Mouse (Mus musculus) forebrain, embryonic 10.5 days (tissue): ENCODE data around the gene Sass6. TPM values are rescaled to one million over a fixed set of nuclear protein-coding genes. Genes with fewer than 3 reads are reported as not detected.
"Not testable (repeated sequence)": the region's sequence is repeated elsewhere in the genome, so short reads cannot be mapped to it uniquely, and the experiment has no call there.

Experiments used
- DNase-seq: peaks from one replicate; pipeline ENCODE4 v3.0.0-alpha.2; 2017; ENCODE audit warnings: low spot score; ENCODE audit errors: extremely low spot score
- H3K27ac ChIP-seq: fragments of 300-500 bp; sonication (generic); 2 replicates; pipeline ENCODE4 v1.5.1; 2016; ENCODE audit warnings: mild to moderate bottlenecking
- H3K27me3 ChIP-seq: fragments of 300-500 bp; sonication (generic); 2 replicates; pipeline ENCODE4 v1.6.1; 2016; ENCODE audit warnings: mild to moderate bottlenecking; ENCODE audit not compliant: poor library complexity, severe bottlenecking
- H3K36me3 ChIP-seq: fragments of 300-500 bp; sonication (generic); replicated peaks from 2 replicates; pipeline ENCODE4 v1.6.1; 2016; ENCODE audit warnings: mild to moderate bottlenecking, moderate library complexity
- H3K4me1 ChIP-seq: fragments of 300-500 bp; sonication (generic); 2 replicates; pipeline ENCODE4 v1.6.1; 2016
- H3K4me3 ChIP-seq: fragments of 300-500 bp; sonication (generic); 2 replicates; pipeline ENCODE4 v1.5.1; 2016; ENCODE audit warnings: mild to moderate bottlenecking, moderate library complexity
- H3K9me3 ChIP-seq: fragments of 300-500 bp; sonication (generic); 2 replicates; pipeline ENCODE4 v1.6.1; 2016; ENCODE audit warnings: mild to moderate bottlenecking, moderate library complexity
- WGBS: fragments of 180-500 bp; shearing (Covaris S2); methylation state at CpG from one replicate; pipeline ENCODE4 v1.1.7; 2016; 5-methylcytosine and 5-hydroxymethylcytosine counted together
- polyA plus RNA-seq: library from polyadenylated mRNA; unstranded; fragments of >200 nt; fragmentation: Nextera tagmentation; extraction: Ambion mirVana; gene quantifications from 2 replicates; pipeline ENCODE4 v1.2.1, GENCODE M21; 2016

Gene Sass6
- polyA plus RNA-seq, 1 experiment from 2014 or later: 42.7 TPM

GRCm38 (mm10) chr3:116637693-116638476, 43.1 kb downstream of the Sass6 start:
- H3K9me3 ChIP-seq: no peaks in the 10 kb centered on the region
- H3K4me1 ChIP-seq: no peaks in the 10 kb centered on the region
- H3K27me3 ChIP-seq: no peaks in the 10 kb centered on the region
- DNase-seq: no peak
- H3K27ac ChIP-seq: no peak overlapping the region
- no peak overlapping the region for H3K4me3 ChIP-seq
- 91% methylated on average over 9 of the region's 9 CpGs for WGBS
- H3K36me3 ChIP-seq: peaks cover 100% of the 10 kb centered on the region

- Histone ChIP-seq H3K4me1 (no peaks in the 10 kb centered on the region), H3K36me3 (peaks cover 100% of the 10 kb centered on the region), H3K4me3 (no peak overlapping the region), H3K27ac (no peak overlapping the region), H3K9me3 (no peaks in the 10 kb centered on the region), H3K27me3 (no peaks in the 10 kb centered on the region)
- WGBS: 92% methylated on average over 7 of the region's 7 CpGs
- no peak for DNase-seq
Observed at GRCm38 (mm10) chr3:116638572-116638971, 43.8 kb downstream of the Sass6 start.

- Histone ChIP-seq H3K4me3 (no peak overlapping the region), H3K36me3 (peaks cover 100% of the 10 kb centered on the region), H3K9me3 (no peaks in the 10 kb centered on the region), H3K27ac (no peak overlapping the region), H3K27me3 (no peaks in the 10 kb centered on the region), H3K4me1 (no peaks in the 10 kb centered on the region)
- WGBS: 74% methylated on average over 1 of the region's 1 CpGs
- no peak for DNase-seq
Observed at GRCm38 (mm10) chr3:116640024-116640423, 45.2 kb downstream of the Sass6 start.

GRCm38 (mm10) chr3:116641811-116642371, 47.1 kb downstream of the Sass6 start:
- H3K36me3 ChIP-seq: peaks cover 100% of the 10 kb centered on the region
- 94% methylated on average over 6 of the region's 6 CpGs for WGBS
- H3K27ac ChIP-seq: no peak overlapping the region
- H3K4me3 ChIP-seq: no peak overlapping the region
- H3K9me3 ChIP-seq: no peaks in the 10 kb centered on the region
- no peak for DNase-seq
- no peaks in the 10 kb centered on the region for H3K27me3 ChIP-seq
- no peaks in the 10 kb centered on the region for H3K4me1 ChIP-seq

- DNase-seq: no peak
- WGBS: 93% methylated on average over 2 of the region's 2 CpGs
- Histone ChIP-seq H3K4me1 (no peaks in the 10 kb centered on the region), H3K9me3 (no peaks in the 10 kb centered on the region), H3K27ac (no peak overlapping the region), H3K27me3 (no peaks in the 10 kb centered on the region), H3K4me3 (no peak overlapping the region), H3K36me3 (peaks cover 99% of the 10 kb centered on the region)
Observed at GRCm38 (mm10) chr3:116642373-116642772, 47.6 kb downstream of the Sass6 start.

- Histone ChIP-seq H3K9me3 (no peaks in the 10 kb centered on the region), H3K36me3 (peaks cover 95% of the 10 kb centered on the region), H3K4me1 (no peaks in the 10 kb centered on the region), H3K27ac (no peak overlapping the region), H3K4me3 (no peak overlapping the region), H3K27me3 (no peaks in the 10 kb centered on the region)
- no peak for DNase-seq
- 88% methylated on average over 1 of the region's 1 CpGs for WGBS
Observed at GRCm38 (mm10) chr3:116646387-116646786, 51.6 kb downstream of the Sass6 start.

- 97% methylated on average over 7 of the region's 7 CpGs for WGBS
- H3K4me1 ChIP-seq: peaks cover 7% of the 10 kb centered on the region
- DNase-seq: no peak
- peaks cover 71% of the 10 kb centered on the region for H3K36me3 ChIP-seq
- no peak overlapping the region for H3K27ac ChIP-seq
- no peaks in the 10 kb centered on the region for H3K9me3 ChIP-seq
- no peak overlapping the region for H3K4me3 ChIP-seq
- no peaks in the 10 kb centered on the region for H3K27me3 ChIP-seq
Observed at GRCm38 (mm10) chr3:116648805-116649204, 54.0 kb downstream of the Sass6 start.

GRCm38 (mm10) chr3:116650698-116651097, 55.9 kb downstream of the Sass6 start:
- no peak for DNase-seq
- Histone ChIP-seq H3K4me1 (peaks cover 7% of the 10 kb centered on the region), H3K27me3 (no peaks in the 10 kb centered on the region), H3K9me3 (no peaks in the 10 kb centered on the region), H3K27ac (no peak overlapping the region), H3K4me3 (no peak overlapping the region), H3K36me3 (peaks cover 52% of the 10 kb centered on the region)
- 97% methylated on average over 9 of the region's 9 CpGs for WGBS

- H3K9me3 ChIP-seq: no peaks in the 10 kb centered on the region
- H3K27ac ChIP-seq: no peak overlapping the region
- peaks cover 39% of the 10 kb centered on the region for H3K36me3 ChIP-seq
- no peaks in the 10 kb centered on the region for H3K27me3 ChIP-seq
- H3K4me1 ChIP-seq: peaks cover 7% of the 10 kb centered on the region
- no peak overlapping the region for H3K4me3 ChIP-seq
- WGBS: 84% methylated on average over 3 of the region's 3 CpGs
- no peak for DNase-seq
Observed at GRCm38 (mm10) chr3:116652033-116652446, 57.3 kb downstream of the Sass6 start.

- H3K36me3 ChIP-seq: peaks cover 28% of the 10 kb centered on the region
- no peak for DNase-seq
- no peak overlapping the region for H3K4me3 ChIP-seq
- H3K27ac ChIP-seq: no peak overlapping the region
- H3K9me3 ChIP-seq: no peaks in the 10 kb centered on the region
- no peaks in the 10 kb centered on the region for H3K27me3 ChIP-seq
- H3K4me1 ChIP-seq: peaks cover 16% of the 10 kb centered on the region
- 93% methylated on average over 5 of the region's 5 CpGs for WGBS
Observed at GRCm38 (mm10) chr3:116653278-116653945, 58.6 kb downstream of the Sass6 start.

- peaks cover 20% of the 10 kb centered on the region for H3K4me1 ChIP-seq
- H3K36me3 ChIP-seq: peaks cover 23% of the 10 kb centered on the region
- H3K4me3 ChIP-seq, DNase-seq, H3K27ac ChIP-seq, H3K9me3 ChIP-seq, H3K27me3 ChIP-seq: not testable (repeated sequence)
- 92% methylated on average over 11 of the region's 11 CpGs for WGBS
Observed at GRCm38 (mm10) chr3:116654051-116654450, 59.3 kb downstream of the Sass6 start.

- Histone ChIP-seq H3K36me3 (peaks cover under 1% of the 10 kb centered on the region), H3K27ac (no peak overlapping the region), H3K4me1 (peaks cover 44% of the 10 kb centered on the region), H3K27me3 (no peaks in the 10 kb centered on the region), H3K4me3 (no peak overlapping the region), H3K9me3 (no peaks in the 10 kb centered on the region)
- WGBS: 87% methylated on average over 7 of the region's 7 CpGs
- no peak for DNase-seq
Observed at GRCm38 (mm10) chr3:116656184-116656965, 61.6 kb downstream of the Sass6 start.
